Mouse (Mus musculus) macrophage (primary cell): ENCODE measurements around the gene Klhl40. TPM values are rescaled to one million over a fixed set of nuclear protein-coding genes. Genes with fewer than 3 reads are reported as not detected.

ENCODE experiments used
- H3K27ac ChIP-seq: fragments of 350-480 bp; formaldehyde crosslinking; 2 replicates; pipeline ENCODE4 v1.9.0; 2021
- H3K36me3 ChIP-seq: fragments of 350-480 bp; formaldehyde crosslinking; 2 replicates; pipeline ENCODE4 v1.9.0; 2021; ENCODE audit errors: inconsistent target
- H3K4me3 ChIP-seq: fragments of 350-480 bp; formaldehyde crosslinking; 2 replicates; pipeline ENCODE4 v1.9.0; 2021; ENCODE audit errors: inconsistent target
- H3K79me2 ChIP-seq: fragments of 350-480 bp; formaldehyde crosslinking; 2 replicates; pipeline ENCODE4 v1.9.0; 2021; ENCODE audit errors: inconsistent target
- WGBS: methylation state at CpG from one replicate; pipeline ENCODE4 v1.1.7; 2026; ENCODE audit warnings: inconsistent platforms; ENCODE audit not compliant: missing documents; 5-methylcytosine and 5-hydroxymethylcytosine counted together
- polyA plus RNA-seq: library from polyadenylated mRNA; stranded (reverse); fragments of 250-400 nt; gene quantifications from 3 replicates; pipeline ENCODE4 v1.2.4, GENCODE M21; 2018; ENCODE audit warnings: inconsistent platforms

Gene Klhl40
- polyA plus RNA-seq, 1 experiment from 2014 or later, result not detected

DNA sequence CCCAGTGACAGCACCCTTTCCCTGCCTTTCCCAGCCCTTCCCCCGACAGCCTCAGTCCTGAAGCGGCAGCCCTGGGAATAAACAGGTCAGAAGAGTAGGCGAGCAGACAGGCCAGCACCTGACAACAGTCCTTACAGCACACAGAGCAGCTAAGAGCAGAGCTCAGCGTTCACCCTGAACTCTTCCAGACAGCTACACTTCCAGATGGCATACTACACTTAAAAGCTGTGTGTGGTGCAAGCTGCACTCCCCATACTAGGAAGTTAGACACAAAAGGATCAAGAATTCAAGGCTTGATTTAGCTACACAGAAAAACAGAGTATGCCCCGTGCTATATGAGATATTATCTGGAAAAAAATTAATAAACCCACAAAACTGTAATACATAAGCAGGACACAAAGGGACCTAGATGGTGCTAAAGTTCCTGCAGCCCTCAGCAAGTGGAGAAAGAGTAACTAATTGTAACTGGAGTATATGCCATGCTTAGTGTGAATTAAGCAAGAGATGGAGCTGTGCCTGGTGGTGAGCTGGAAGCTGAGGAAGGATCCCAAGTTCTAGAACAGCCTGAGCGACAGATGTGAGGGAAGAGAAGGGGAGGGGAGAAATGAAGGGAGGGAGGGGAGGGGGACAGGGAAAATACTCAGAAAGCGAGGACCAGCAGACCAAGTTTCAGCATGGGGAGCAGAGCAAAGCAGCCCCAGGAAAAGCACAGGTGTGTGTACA lies 52.0 kb downstream of the Klhl40 start:
- H3K4me3 ChIP-seq, result no peak overlapping the region
- no peaks in the 10 kb centered on the region for H3K79me2 ChIP-seq

DNA sequence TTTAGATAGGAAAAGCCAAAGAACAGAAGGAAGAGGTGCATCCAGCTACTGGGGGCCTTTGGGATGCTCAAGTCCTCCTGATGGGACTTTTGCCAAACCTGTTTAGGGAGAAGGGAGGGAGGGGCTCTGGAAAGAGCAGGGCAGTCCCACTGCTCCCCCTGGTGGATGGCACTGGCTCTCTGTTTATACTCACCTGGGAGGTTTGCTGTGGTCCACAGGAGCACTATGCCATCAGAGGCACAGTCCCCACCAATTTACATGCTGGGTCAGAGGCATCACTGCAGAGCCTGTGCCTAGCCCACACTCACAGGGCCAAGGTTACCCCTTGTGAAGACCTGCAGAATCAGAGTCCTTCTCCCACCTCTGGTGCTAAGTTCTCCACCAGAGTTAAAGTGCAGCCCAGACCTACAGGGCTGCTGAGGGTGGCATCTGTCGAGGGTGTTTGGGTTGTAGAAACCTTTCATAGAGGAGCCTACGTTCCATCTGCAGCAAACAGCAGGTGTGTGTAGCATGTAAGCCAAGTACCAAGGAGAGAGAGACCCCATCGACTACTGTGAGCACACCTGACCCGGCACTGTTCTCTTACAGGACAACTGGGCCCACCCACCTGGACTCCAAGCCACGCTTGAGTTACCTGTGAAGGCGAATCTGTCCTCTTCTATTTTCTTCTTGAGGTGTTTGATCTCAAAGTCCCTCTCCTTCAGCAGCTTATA lies 53.0 kb downstream of the Klhl40 start:
- no peak overlapping the region for H3K4me3 ChIP-seq
- no peaks in the 10 kb centered on the region for H3K79me2 ChIP-seq
- H3K27ac ChIP-seq, result no peak overlapping the region
- no peaks in the 10 kb centered on the region for H3K36me3 ChIP-seq
- WGBS, result 77% methylated on average over 6 of the region's 6 CpGs

More for the DNA sequence above, 52.0 kb downstream of the Klhl40 start:
- H3K27ac ChIP-seq, result no peak overlapping the region
- WGBS, result 71% methylated on average over 7 of the region's 7 CpGs
- H3K36me3 ChIP-seq, result no peaks in the 10 kb centered on the region

DNA sequence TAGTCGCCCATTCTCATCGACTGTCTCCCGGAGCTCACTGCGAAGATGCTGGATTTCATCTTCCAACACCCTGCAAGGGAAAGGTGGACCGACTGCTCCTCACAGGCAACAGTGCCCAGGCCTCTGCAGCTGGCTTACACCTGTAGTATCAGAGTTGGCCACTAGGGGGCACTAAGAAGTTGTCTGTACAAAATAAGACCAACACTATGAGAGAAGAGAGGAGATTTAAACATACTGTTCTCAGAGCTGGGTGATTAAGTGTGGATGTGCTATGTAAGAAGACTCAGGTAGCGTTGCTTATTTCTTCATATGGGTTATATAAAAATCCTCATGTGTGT lies 53.5 kb downstream of the Klhl40 start:
- no peak overlapping the region for H3K27ac ChIP-seq
- no peaks in the 10 kb centered on the region for H3K36me3 ChIP-seq
- H3K79me2 ChIP-seq, result no peaks in the 10 kb centered on the region
- WGBS, result 42% methylated on average over 6 of the region's 6 CpGs
- no peak overlapping the region for H3K4me3 ChIP-seq

Other genes with a start within 250 kb of the Klhl40 start
- 3.0 to 17.8 TPM (median 4.8 TPM) in 3 replicates for gene Lyzl4, start 135.5 kb upstream of the Klhl40 start, polyA plus RNA-seq
- gene Vipr1, start 134.9 kb upstream of the Klhl40 start, polyA plus RNA-seq, result 0.27 to 2.1 TPM (median 1.1 TPM) in 3 replicates
- 9.1 to 15.2 TPM (median 13.1 TPM) in 3 replicates for gene Sec22c, start 72.1 kb upstream of the Klhl40 start, polyA plus RNA-seq
- gene Ss18l2, start 67.3 kb upstream of the Klhl40 start, polyA plus RNA-seq, result 11.3 to 32.4 TPM (median 28.0 TPM) in 3 replicates
- 32.4 to 63.2 TPM (median 55.1 TPM) in 3 replicates for gene Nktr, start 58.4 kb upstream of the Klhl40 start, polyA plus RNA-seq
- 0.21 to 0.58 TPM (median 0.36 TPM) in 3 replicates for gene Zfp651, start 18.3 kb upstream of the Klhl40 start, polyA plus RNA-seq
- not detected in 3 replicates for gene Hhatl, start 14.9 kb downstream of the Klhl40 start, polyA plus RNA-seq
- gene Ccdc13, start 61.9 kb downstream of the Klhl40 start, polyA plus RNA-seq, result not detected in 3 replicates
- 6.1 to 25.5 TPM (median 16.7 TPM) in 3 replicates for gene Higd1a, start 80.8 kb downstream of the Klhl40 start, polyA plus RNA-seq
- not detected in 3 replicates for gene Ackr2, start 120.7 kb downstream of the Klhl40 start, polyA plus RNA-seq
- gene Cyp8b1, start 138.7 kb downstream of the Klhl40 start, polyA plus RNA-seq, result not detected in 3 replicates
- not detected in 3 replicates for gene Fam198a, start 173.4 kb downstream of the Klhl40 start, polyA plus RNA-seq
- 0.93 to 2.5 TPM (median 1.7 TPM) in 3 replicates for gene Pomgnt2, start 219.5 kb downstream of the Klhl40 start, polyA plus RNA-seq